Mouse (Mus musculus) intestine, embryonic 16.5 days (tissue): ENCODE measurements around the gene Sh3glb1. TPM values are rescaled to one million over a fixed set of nuclear protein-coding genes. Genes with fewer than 3 reads are reported as not detected.

ENCODE experiments used
- ATAC-seq: fragments of 200-750 bp; cut with Nextera tagmentation; 2 replicates; pipeline ENCODE4 v1.8.0; 2017; ENCODE audit warnings: moderate TSS enrichment, moderate library complexity
- H3K27ac ChIP-seq: fragments of 300-500 bp; sonication (generic); 2 replicates; pipeline ENCODE4 v1.5.1; 2014; ENCODE audit warnings: mild to moderate bottlenecking, low read length
- H3K27me3 ChIP-seq: fragments of 300-500 bp; sonication (generic); replicated peaks from 2 replicates; pipeline ENCODE4 v1.6.1; 2014; ENCODE audit warnings: low read length, control low read depth, mixed read lengths; ENCODE audit not compliant: control insufficient read depth, insufficient read depth
- H3K36me3 ChIP-seq: fragments of 300-500 bp; sonication (generic); 2 replicates; pipeline ENCODE4 v1.6.1; 2014; ENCODE audit warnings: low read length, control low read depth; ENCODE audit not compliant: control insufficient read depth, insufficient read depth
- H3K4me1 ChIP-seq: fragments of 300-500 bp; sonication (generic); 2 replicates; pipeline ENCODE4 v1.6.1; 2014; ENCODE audit warnings: low read length, control low read depth, mixed read lengths; ENCODE audit not compliant: control insufficient read depth, insufficient read depth
- H3K4me2 ChIP-seq: fragments of 300-500 bp; sonication (generic); 2 replicates; pipeline ENCODE4 v1.6.1; 2014; ENCODE audit warnings: low read depth, low read length, control low read depth
- H3K4me3 ChIP-seq: fragments of 300-500 bp; sonication (generic); 2 replicates; pipeline ENCODE4 v1.5.1; 2014; ENCODE audit warnings: mild to moderate bottlenecking, low read length
- H3K9ac ChIP-seq: fragments of 300-500 bp; sonication (generic); 2 replicates; pipeline ENCODE4 v1.6.1; 2014; ENCODE audit warnings: low read depth, low read length
- H3K9me3 ChIP-seq: fragments of 300-500 bp; sonication (generic); 2 replicates; pipeline ENCODE4 v1.6.1; 2016; ENCODE audit warnings: low read length, control low read depth; ENCODE audit not compliant: control insufficient read depth
- WGBS: fragments of 180-500 bp; shearing (Covaris S2); extraction: QIAGEN DNeasy Blood & Tissue Kit; methylation state at CpG from one replicate; pipeline ENCODE4 v1.1.7; 2014; 5-methylcytosine and 5-hydroxymethylcytosine counted together
- polyA plus RNA-seq: library from polyadenylated mRNA; unstranded; fragments of >200 nt; fragmentation: Nextera tagmentation; extraction: Ambion mirVana; gene quantifications from 2 replicates; pipeline ENCODE4 v1.2.1, GENCODE M21; 2015

The Sh3glb1 gene
- polyA plus RNA-seq, 1 experiment from 2014 or later = 77.9 TPM

GRCm38 (mm10) chr3:144642141-144642540 is 78.0 kb downstream of the Sh3glb1 start:
- Histone ChIP-seq H3K27me3 (no peaks in the 10 kb centered on the region), H3K4me1 (peaks cover 10% of the 10 kb centered on the region), H3K4me2 (no peak overlapping the region), H3K9ac (no peak overlapping the region), H3K4me3 (no peak overlapping the region), H3K36me3 (no peaks in the 10 kb centered on the region), H3K27ac (no peak overlapping the region), H3K9me3 (no peaks in the 10 kb centered on the region)
- ATAC-seq = no peak
- 85% methylated on average over 4 of the region's 4 CpGs for WGBS

- Histone ChIP-seq H3K9ac (no peak overlapping the region), H3K4me1 (peaks cover 10% of the 10 kb centered on the region), H3K27me3 (no peaks in the 10 kb centered on the region), H3K4me2 (no peak overlapping the region), H3K27ac (no peak overlapping the region), H3K4me3 (no peak overlapping the region), H3K9me3 (no peaks in the 10 kb centered on the region), H3K36me3 (no peaks in the 10 kb centered on the region)
- no peak for ATAC-seq
These were observed 80.1 kb downstream of the Sh3glb1 start for GRCm38 (mm10) chr3:144640033-144640432.

- 78% methylated on average over 3 of the region's 3 CpGs for WGBS
- no peak overlapping the region for H3K27ac ChIP-seq
- H3K9me3 ChIP-seq = no peaks in the 10 kb centered on the region
- H3K4me1 ChIP-seq = peaks cover 10% of the 10 kb centered on the region
- no peak for ATAC-seq
- no peaks in the 10 kb centered on the region for H3K36me3 ChIP-seq
- H3K27me3 ChIP-seq = no peaks in the 10 kb centered on the region
- H3K4me3 ChIP-seq = no peak overlapping the region
- H3K4me2 ChIP-seq = no peak overlapping the region
- H3K9ac ChIP-seq = no peak overlapping the region
These were observed 80.7 kb downstream of the Sh3glb1 start for GRCm38 (mm10) chr3:144639387-144639786.

GRCm38 (mm10) chr3:144638110-144638509 is 82.0 kb downstream of the Sh3glb1 start:
- H3K4me1 ChIP-seq = peaks cover 4% of the 10 kb centered on the region
- no peak overlapping the region for H3K27ac ChIP-seq
- 92% methylated on average over 4 of the region's 4 CpGs for WGBS
- no peak overlapping the region for H3K4me2 ChIP-seq
- no peaks in the 10 kb centered on the region for H3K27me3 ChIP-seq
- H3K9me3 ChIP-seq = no peaks in the 10 kb centered on the region
- no peak overlapping the region for H3K9ac ChIP-seq
- H3K36me3 ChIP-seq = no peaks in the 10 kb centered on the region
- H3K4me3 ChIP-seq = no peak overlapping the region
- no peak for ATAC-seq

- Histone ChIP-seq H3K4me1 (no peaks in the 10 kb centered on the region), H3K27ac (no peak overlapping the region), H3K27me3 (no peaks in the 10 kb centered on the region), H3K4me3 (no peak overlapping the region), H3K9me3 (no peaks in the 10 kb centered on the region), H3K4me2 (no peak overlapping the region), H3K36me3 (no peaks in the 10 kb centered on the region), H3K9ac (no peak overlapping the region)
- ATAC-seq = no peak
- WGBS = 86% methylated on average over 5 of the region's 5 CpGs
These were observed 84.9 kb downstream of the Sh3glb1 start for GRCm38 (mm10) chr3:144635236-144635635.

Other genes with a start within 250 kb of the Sh3glb1 start
- gene Hs2st1, start 150.2 kb downstream of the Sh3glb1 start, polyA plus RNA-seq = 6.2 and 6.4 TPM in 2 replicates
- 597 and 626 TPM in 2 replicates for gene Selenof, start 150.0 kb downstream of the Sh3glb1 start, polyA plus RNA-seq
- gene Clca3a1, start 40.6 kb upstream of the Sh3glb1 start, polyA plus RNA-seq = 5.4 and 5.5 TPM in 2 replicates
- 0.48 and 0.64 TPM in 2 replicates for gene Clca3a2, start 99.2 kb upstream of the Sh3glb1 start, polyA plus RNA-seq
- 5.2 and 6.4 TPM in 2 replicates for gene Clca3b, start 129.0 kb upstream of the Sh3glb1 start, polyA plus RNA-seq
- 69.2 and 140 TPM in 2 replicates for gene Clca4b, start 212.2 kb upstream of the Sh3glb1 start, polyA plus RNA-seq